Mouse (Mus musculus) ZHBTc4 (cell line): ENCODE measurements at regions not wholly inside any gene's neighbourhood (a gene's known extent, or its start where the extent isn't known, plus 50 kb on each side); places are given as distances from the start of the nearest gene placed in this dataset.

Experiments
- DNase-seq: peaks from one replicate; pipeline ENCODE4 v3.0.0-alpha.2; 2011; ENCODE audit warnings: low read depth, low spot score

- no peak for DNase-seq
Observed at GRCm38 (mm10) chr11:37309691-37310090, 73.9 kb upstream of the Tenm2 start.

GRCm38 (mm10) chr11:37306656-37307055, 70.9 kb upstream of the Tenm2 start:
- DNase-seq: no peak
